Mouse (Mus musculus) bone marrow, adult 2 months (tissue): Measurements from ENCODE around the gene Kcnv2.

Experiments
- CTCF ChIP-seq: fragments of 200-500 bp; IDR thresholded peaks from 2 replicates; pipeline ENCODE4 v1.5.1; 2011; ENCODE audit warnings: low read length, control low read depth; ENCODE audit not compliant: control insufficient read depth, insufficient read depth
- POLR2A ChIP-seq: fragments of 200-500 bp; IDR thresholded peaks from 2 replicates; pipeline ENCODE4 v1.6.1; 2011; ENCODE audit warnings: low read depth, mild to moderate bottlenecking, control low read depth, low read length, borderline replicate concordance; ENCODE audit not compliant: control insufficient read depth

DNA sequence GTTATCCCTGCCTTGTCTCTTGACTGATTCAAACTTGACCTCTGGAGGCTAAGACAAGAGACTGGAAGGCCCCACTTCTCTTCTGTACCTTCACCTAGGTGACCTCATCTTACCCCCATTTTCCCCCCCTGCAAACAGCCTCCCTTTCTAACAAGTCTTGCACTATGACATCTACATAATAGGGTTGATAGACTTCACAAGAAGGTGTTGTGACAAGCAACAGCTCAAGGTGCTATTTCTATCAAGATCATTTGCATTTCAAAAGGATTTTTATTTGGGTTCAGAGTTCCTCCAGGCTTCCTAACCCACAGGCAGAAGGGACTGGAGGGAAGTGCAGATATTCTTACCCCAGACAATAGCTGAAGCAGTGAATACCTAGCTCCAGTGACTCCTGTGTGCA is 62.9 kb downstream of the Kcnv2 start:
- no peak for TF ChIP-seq CTCF
- TF ChIP-seq POLR2A: no peak
